Mouse (Mus musculus) midbrain, embryonic 14.5 days (tissue): ENCODE measurements around the gene Mylip. TPM values are rescaled to one million over a fixed set of nuclear protein-coding genes. Genes with fewer than 3 reads are reported as not detected.

Experiments used
- ATAC-seq: fragments of 200-750 bp; cut with Nextera tagmentation; 2 replicates; pipeline ENCODE4 v1.8.0; 2017; ENCODE audit warnings: moderate number of reproducible peaks, moderate library complexity; ENCODE audit not compliant: low FRiP score, low TSS enrichment
- DNase-seq: peaks from one replicate; pipeline ENCODE4 v3.0.0-alpha.2; 2015
- H3K27ac ChIP-seq: fragments of 300-500 bp; sonication (generic); replicated peaks from 2 replicates; pipeline ENCODE4 v1.5.1; 2014; ENCODE audit warnings: mild to moderate bottlenecking, low read depth, low read length, moderate library complexity
- H3K27me3 ChIP-seq: fragments of 300-500 bp; sonication (generic); 2 replicates; pipeline ENCODE4 v1.6.1; 2014; ENCODE audit warnings: low read length, control low read depth, mixed read lengths; ENCODE audit not compliant: control insufficient read depth, insufficient read depth
- H3K36me3 ChIP-seq: fragments of 300-500 bp; sonication (generic); 2 replicates; pipeline ENCODE4 v1.6.1; 2014; ENCODE audit warnings: low read length, control low read depth; ENCODE audit not compliant: control insufficient read depth, insufficient read depth
- H3K4me1 ChIP-seq: fragments of 300-500 bp; sonication (generic); 2 replicates; pipeline ENCODE4 v1.6.1; 2014; ENCODE audit warnings: mild to moderate bottlenecking, antibody characterized with exemption, low read length, control low read depth; ENCODE audit not compliant: control insufficient read depth, insufficient read depth
- H3K4me2 ChIP-seq: fragments of 300-500 bp; sonication (generic); 2 replicates; pipeline ENCODE4 v1.6.1; 2014; ENCODE audit warnings: mild to moderate bottlenecking, low read length, moderate library complexity
- H3K4me3 ChIP-seq: fragments of 300-500 bp; sonication (generic); replicated peaks from 2 replicates; pipeline ENCODE4 v1.5.1; 2014; ENCODE audit warnings: low read depth, low read length
- H3K9ac ChIP-seq: fragments of 300-500 bp; sonication (generic); replicated peaks from 2 replicates; pipeline ENCODE4 v1.6.1; 2014; ENCODE audit warnings: mild to moderate bottlenecking, low read length, moderate library complexity
- H3K9me3 ChIP-seq: fragments of 300-500 bp; sonication (generic); 2 replicates; pipeline ENCODE4 v1.6.1; 2016; ENCODE audit warnings: low read length, control low read depth, mixed read lengths; ENCODE audit not compliant: control insufficient read depth
- WGBS: fragments of 180-500 bp; shearing (Covaris S2); extraction: QIAGEN DNeasy Blood & Tissue Kit; methylation state at CpG from one replicate; pipeline ENCODE4 v1.1.7; 2014; 5-methylcytosine and 5-hydroxymethylcytosine counted together
- polyA plus RNA-seq: library from polyadenylated mRNA; unstranded; fragments of >200 nt; fragmentation: Nextera tagmentation; extraction: Ambion mirVana; gene quantifications from 2 replicates; pipeline ENCODE4 v1.2.1, GENCODE M21; 2014

Gene Mylip
- polyA plus RNA-seq, 1 experiment from 2014 or later = 3.0 TPM

- no peaks in the 10 kb centered on the region for H3K9me3 ChIP-seq
- no peaks in the 10 kb centered on the region for H3K27me3 ChIP-seq
- no peak overlapping the region for H3K27ac ChIP-seq
- H3K9ac ChIP-seq = no peak overlapping the region
- H3K36me3 ChIP-seq = no peaks in the 10 kb centered on the region
- no peak for ATAC-seq
- DNase-seq = no peak
- H3K4me3 ChIP-seq = no peak overlapping the region
- 92% methylated on average over 13 of the region's 13 CpGs for WGBS
- H3K4me2 ChIP-seq = no peak overlapping the region
- no peaks in the 10 kb centered on the region for H3K4me1 ChIP-seq
Measured at GRCm38 (mm10) chr13:45358676-45359323, 30.7 kb upstream of the Mylip start.

GRCm38 (mm10) chr13:45365788-45366187, 23.8 kb upstream of the Mylip start:
- ATAC-seq (no peak), DNase-seq (no peak)
- Histone ChIP-seq H3K27me3 (no peaks in the 10 kb centered on the region), H3K4me1 (no peaks in the 10 kb centered on the region), H3K36me3 (no peaks in the 10 kb centered on the region), H3K4me3 (no peak overlapping the region), H3K9me3 (no peaks in the 10 kb centered on the region), H3K27ac (no peak overlapping the region), H3K9ac (no peak overlapping the region), H3K4me2 (no peak overlapping the region)
- 92% methylated on average over 10 of the region's 10 CpGs for WGBS

DNA sequence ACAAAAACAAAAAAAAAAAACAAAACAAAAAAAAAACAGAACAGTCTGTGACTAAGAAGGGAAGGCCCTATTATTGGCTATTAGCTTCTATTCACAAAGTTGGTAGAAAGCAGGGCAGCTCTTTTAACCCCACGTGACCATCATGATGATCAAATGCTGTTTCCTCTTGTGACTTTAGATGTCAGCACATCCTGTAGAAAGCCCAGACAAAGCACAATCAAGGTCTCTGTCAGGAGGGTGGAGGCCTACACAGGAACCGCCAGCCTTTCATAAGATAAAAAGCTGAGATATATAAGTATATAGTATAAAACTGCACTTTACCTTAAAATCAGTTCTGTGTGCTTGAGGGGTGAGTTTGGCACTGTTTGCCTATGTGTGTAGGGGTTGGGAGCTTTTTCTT, 17.9 kb upstream of the Mylip start:
- Histone ChIP-seq H3K27ac (no peak overlapping the region), H3K4me2 (no peak overlapping the region), H3K9ac (no peak overlapping the region), H3K36me3 (no peaks in the 10 kb centered on the region), H3K4me1 (no peaks in the 10 kb centered on the region), H3K4me3 (no peak overlapping the region), H3K27me3 (no peaks in the 10 kb centered on the region), H3K9me3 (no peaks in the 10 kb centered on the region)
- DNase-seq (no peak), ATAC-seq (no peak)
- 86% methylated on average over 2 of the region's 2 CpGs for WGBS

GRCm38 (mm10) chr13:45372456-45372855, 17.1 kb upstream of the Mylip start:
- H3K9me3 ChIP-seq = no peaks in the 10 kb centered on the region
- WGBS = 93% methylated on average over 2 of the region's 2 CpGs
- H3K9ac ChIP-seq = no peak overlapping the region
- no peak for ATAC-seq
- no peaks in the 10 kb centered on the region for H3K27me3 ChIP-seq
- H3K36me3 ChIP-seq = no peaks in the 10 kb centered on the region
- H3K4me1 ChIP-seq = no peaks in the 10 kb centered on the region
- no peak overlapping the region for H3K4me2 ChIP-seq
- no peak overlapping the region for H3K4me3 ChIP-seq
- no peak overlapping the region for H3K27ac ChIP-seq
- DNase-seq = no peak

GRCm38 (mm10) chr13:45374846-45375245, 14.7 kb upstream of the Mylip start:
- H3K27ac ChIP-seq = no peak overlapping the region
- H3K36me3 ChIP-seq = no peaks in the 10 kb centered on the region
- no peak overlapping the region for H3K4me2 ChIP-seq
- no peak for ATAC-seq
- H3K4me1 ChIP-seq = no peaks in the 10 kb centered on the region
- no peak overlapping the region for H3K4me3 ChIP-seq
- H3K9me3 ChIP-seq = no peaks in the 10 kb centered on the region
- 36% methylated on average over 6 of the region's 6 CpGs for whole genome bisulfite sequencing
- no peaks in the 10 kb centered on the region for H3K27me3 ChIP-seq
- no peak for DNase-seq
- no peak overlapping the region for H3K9ac ChIP-seq

- H3K4me2 ChIP-seq = no peak overlapping the region
- H3K36me3 ChIP-seq = no peaks in the 10 kb centered on the region
- H3K4me1 ChIP-seq = no peaks in the 10 kb centered on the region
- no peak overlapping the region for H3K4me3 ChIP-seq
- no peak for ATAC-seq
- no peak for DNase-seq
- WGBS = 84% methylated on average over 7 of the region's 7 CpGs
- no peak overlapping the region for H3K27ac ChIP-seq
- H3K9me3 ChIP-seq = no peaks in the 10 kb centered on the region
- no peak overlapping the region for H3K9ac ChIP-seq
- no peaks in the 10 kb centered on the region for H3K27me3 ChIP-seq
Measured at GRCm38 (mm10) chr13:45382208-45382607, 7.3 kb upstream of the Mylip start.

GRCm38 (mm10) chr13:45384636-45385035, 4.9 kb upstream of the Mylip start:
- WGBS = 90% methylated on average over 2 of the region's 2 CpGs
- no peak overlapping the region for H3K4me3 ChIP-seq
- H3K36me3 ChIP-seq = no peaks in the 10 kb centered on the region
- no peak overlapping the region for H3K4me2 ChIP-seq
- 0 out of 2 replicates have a peak, but pooled peaks cover 4% of the 10 kb centered on the region for H3K4me1 ChIP-seq
- H3K9ac ChIP-seq = no peak overlapping the region
- H3K27ac ChIP-seq = no peak overlapping the region
- no peak for ATAC-seq
- DNase-seq = no peak
- H3K27me3 ChIP-seq = no peaks in the 10 kb centered on the region
- no peaks in the 10 kb centered on the region for H3K9me3 ChIP-seq

DNA sequence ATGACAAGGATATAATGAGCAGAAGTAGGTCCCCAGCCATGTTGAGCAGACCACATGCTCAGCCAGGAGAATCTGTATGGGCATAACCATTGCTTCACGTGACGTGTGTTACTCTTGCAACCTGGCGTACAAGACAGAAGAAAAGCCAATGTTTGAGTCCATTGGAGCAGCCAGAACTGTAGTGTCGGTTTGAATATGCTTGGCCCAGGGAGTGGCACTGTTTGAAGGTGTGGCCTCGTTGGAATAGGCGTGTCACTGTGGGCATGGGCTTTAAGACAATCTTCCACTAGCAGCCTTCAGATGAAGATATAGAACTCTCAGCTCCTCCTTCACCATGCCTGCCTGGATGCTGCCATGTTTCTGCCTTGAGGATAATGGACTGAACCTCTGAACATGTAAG, 4.0 kb upstream of the Mylip start:
- Histone ChIP-seq H3K4me3 (no peak overlapping the region), H3K4me1 (peaks cover 8% of the 10 kb centered on the region), H3K27me3 (no peaks in the 10 kb centered on the region), H3K36me3 (no peaks in the 10 kb centered on the region), H3K9me3 (no peaks in the 10 kb centered on the region), H3K9ac (no peak overlapping the region), H3K27ac (no peak overlapping the region), H3K4me2 (no peak overlapping the region)
- ATAC-seq (no peak), DNase-seq (no peak)
- WGBS = 91% methylated on average over 6 of the region's 6 CpGs

DNA sequence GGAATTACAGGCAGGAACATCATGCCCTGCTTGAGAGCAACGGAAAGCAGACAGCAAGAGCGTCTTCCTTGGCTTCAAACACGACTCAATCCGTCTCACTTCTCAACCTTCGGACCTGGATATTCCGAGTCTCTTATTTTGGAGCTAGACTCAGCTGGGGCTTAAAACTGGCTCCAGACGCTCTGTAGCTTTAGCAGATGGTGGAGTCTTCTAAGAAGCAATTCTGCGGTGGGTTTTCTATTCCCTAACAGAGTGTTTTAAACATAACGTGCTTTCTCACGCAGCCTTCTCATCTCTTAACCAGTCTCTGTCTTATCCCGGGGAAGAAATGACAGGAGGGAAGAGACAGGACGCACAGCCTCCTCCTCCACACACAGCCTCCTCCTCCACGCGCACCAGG, 3.3 kb upstream of the Mylip start:
- no peak overlapping the region for H3K27ac ChIP-seq
- H3K9me3 ChIP-seq = no peaks in the 10 kb centered on the region
- no peaks in the 10 kb centered on the region for H3K27me3 ChIP-seq
- H3K4me3 ChIP-seq = no peak overlapping the region
- no peak overlapping the region for H3K9ac ChIP-seq
- 92% methylated on average over 14 of the region's 14 CpGs for WGBS
- peaks cover 15% of the 10 kb centered on the region for H3K4me1 ChIP-seq
- DNase-seq = no peak
- no peak for ATAC-seq
- H3K36me3 ChIP-seq = no peaks in the 10 kb centered on the region
- no peak overlapping the region for H3K4me2 ChIP-seq
